ENCODE assay signal across 16 mouse cellular contexts in the genomic region with DNA sequence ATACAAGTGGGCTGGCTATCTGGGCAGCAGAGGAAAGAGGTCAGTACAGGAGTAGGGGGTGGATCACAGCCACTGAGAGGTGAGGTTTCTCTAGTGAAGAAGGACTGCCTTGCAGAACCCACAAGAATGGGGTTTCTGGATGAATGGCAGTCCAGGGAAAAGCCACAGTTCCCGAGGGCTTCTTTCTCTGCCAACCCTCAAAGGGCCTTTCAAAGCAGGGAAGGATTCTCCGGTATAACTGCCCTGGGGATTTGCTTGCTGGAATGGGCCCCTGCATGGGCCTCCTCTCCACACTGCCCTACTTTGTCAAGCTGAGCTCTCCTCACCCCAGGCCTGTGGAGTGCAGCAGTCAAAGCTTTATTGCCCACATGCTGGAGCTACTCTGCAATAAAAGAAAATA. TPM values are rescaled to one million over a fixed set of nuclear protein-coding genes. Genes with fewer than 3 reads are reported as not detected.
DNase-seq lines count a peak whose midpoint lies in the region; ATAC-seq lines count a peak whose summit lies in the region.
"Had no signal": no experiment of that assay in that cellular context is flagged by ENCODE, and none has a peak within 500 bp of the region (broad histone marks: within the 10 kb centered on the region; RNA-seq: fewer than 3 reads in every experiment).

No protein-coding gene starts in this region.

- H3K27me3 ChIP-seq in kidney, embryonic 15.5 days: no peaks in the 10 kb centered on the region
- H3K27me3 ChIP-seq in forebrain, embryonic 13.5 days: peaks cover 39% of the 10 kb centered on the region
- H3K27me3 ChIP-seq in limb, embryonic 12.5 days: no peaks in the 10 kb centered on the region
- H3K27me3 ChIP-seq in neural tube, embryonic 14.5 days (ENCODE audit: control insufficient read depth, insufficient read depth, low read length): no peaks in the 10 kb centered on the region
- H3K27me3 ChIP-seq: limb, embryonic 15.5 days had no signal

- H3K4me1 ChIP-seq in kidney, embryonic 15.5 days: peaks cover 42% of the 10 kb centered on the region
- H3K4me1 ChIP-seq in forebrain, embryonic 13.5 days: peaks cover 50% of the 10 kb centered on the region
- peaks cover 54% of the 10 kb centered on the region for H3K4me1 ChIP-seq in limb, embryonic 12.5 days (replicated peaks)
- H3K4me1 ChIP-seq in neural tube, embryonic 14.5 days (ENCODE audit: control insufficient read depth, insufficient read depth, low read length): peaks cover 32% of the 10 kb centered on the region

- no peak overlapping the region for H3K4me2 ChIP-seq in kidney, embryonic 15.5 days
- H3K4me2 ChIP-seq in forebrain, embryonic 13.5 days: peak overlapping the region; percentile 6; the same call in 1 of the 2 replicates
- peak overlapping the region; percentile 11 for H3K4me2 ChIP-seq in limb, embryonic 12.5 days
- H3K4me2 ChIP-seq in neural tube, embryonic 14.5 days (ENCODE audit: low read depth, low read length): 0 out of 2 replicates have a peak overlapping the region, but pooled peaks have one; percentile 2
- H3K4me2 ChIP-seq: limb, embryonic 15.5 days had no signal

- no peaks in the 10 kb centered on the region for H3K9me3 ChIP-seq in kidney, embryonic 15.5 days (replicated peaks)
- H3K9me3 ChIP-seq in forebrain, embryonic 13.5 days (replicated peaks): no peaks in the 10 kb centered on the region
- no peaks in the 10 kb centered on the region for H3K9me3 ChIP-seq in limb, embryonic 12.5 days
- no peaks in the 10 kb centered on the region for H3K9me3 ChIP-seq in neural tube, embryonic 14.5 days (ENCODE audit: control insufficient read depth, low read length)
- H3K9me3 ChIP-seq: limb, embryonic 15.5 days had no signal

- WGBS in kidney, embryonic 15.5 days: 22% methylated on average over 2 of the region's 2 CpGs
- 3% methylated on average over 2 of the region's 2 CpGs for WGBS in forebrain, embryonic 13.5 days
- 5% methylated on average over 2 of the region's 2 CpGs for WGBS in limb, embryonic 12.5 days
- 6% methylated on average over 2 of the region's 2 CpGs for WGBS in neural tube, embryonic 14.5 days

- no peak overlapping the region for H3K9ac ChIP-seq in kidney, embryonic 15.5 days
- 0 out of 2 replicates have a peak overlapping the region, but pooled peaks have one; percentile 14 for H3K9ac ChIP-seq in forebrain, embryonic 13.5 days
- no peak overlapping the region for H3K9ac ChIP-seq in limb, embryonic 12.5 days (replicated peaks)
- H3K9ac ChIP-seq in neural tube, embryonic 14.5 days (replicated peaks; ENCODE audit: low read depth, low read length): no peak overlapping the region
- H3K9ac ChIP-seq: limb, embryonic 15.5 days had no signal

- no peak overlapping the region for H3K4me3 ChIP-seq in kidney, embryonic 15.5 days (replicated peaks)
- no peak overlapping the region for H3K4me3 ChIP-seq in forebrain, embryonic 13.5 days
- H3K4me3 ChIP-seq in limb, embryonic 12.5 days (replicated peaks): no peak overlapping the region
- no peak overlapping the region for H3K4me3 ChIP-seq in neural tube, embryonic 14.5 days (ENCODE audit: low read depth, low read length)
- H3K4me3 ChIP-seq: limb, embryonic 15.5 days; myocyte had no signal

- DNase-seq in kidney, postnatal 10 days: no peak
- no peak for DNase-seq in liver
- DNase-seq in kidney, postnatal 14 days: no peak
- DNase-seq in adrenal gland, adult (ENCODE audit: inconsistent age in 2 of 2, low spot score in 1 of 2): no peak
- DNase-seq: adrenal gland, adult 8-10 months; kidney, adult 9 months; layer of hippocampus, postnatal 36 days; lung, postnatal 10 days; right cerebral cortex, postnatal 14 days; thymus, postnatal 14 days had no signal

- H3K27ac ChIP-seq in kidney, embryonic 15.5 days: no peak overlapping the region
- H3K27ac ChIP-seq in forebrain, embryonic 13.5 days: peak overlapping the region; percentile 38; the same call in 1 of the 2 replicates
- H3K27ac ChIP-seq in limb, embryonic 12.5 days: peak overlapping the region; percentile 72
- H3K27ac ChIP-seq in neural tube, embryonic 14.5 days (ENCODE audit: low read depth, low read length): peak overlapping the region; percentile 40
- H3K27ac ChIP-seq: limb, embryonic 15.5 days had no signal

- H3K36me3 ChIP-seq in kidney, embryonic 15.5 days: no peaks in the 10 kb centered on the region
- no peaks in the 10 kb centered on the region for H3K36me3 ChIP-seq in forebrain, embryonic 13.5 days (ENCODE audit: poor library complexity, severe bottlenecking)
- no peaks in the 10 kb centered on the region for H3K36me3 ChIP-seq in limb, embryonic 12.5 days
- no peaks in the 10 kb centered on the region for H3K36me3 ChIP-seq in neural tube, embryonic 14.5 days (ENCODE audit: control insufficient read depth, insufficient read depth, low read length)

- 0 out of 2 replicates have a peak, but pooled peaks have one; percentile 24 for ATAC-seq in kidney, embryonic 15.5 days (replicated peaks; ENCODE audit: low FRiP score)
- ATAC-seq in forebrain, embryonic 13.5 days: no peak
- ATAC-seq in limb, embryonic 12.5 days (ENCODE audit: insufficient number of reproducible peaks, insufficient read depth, low FRiP score, low TSS enrichment, low read depth): no peak
- ATAC-seq in neural tube, embryonic 14.5 days (ENCODE audit: low read depth): 0 out of 2 replicates have a peak, but pooled peaks have one; percentile 25

RNA-seq across cellular contexts. Expression of gene Lrrc4, which starts 22.1 kb away (rescaled TPM):
- polyA plus RNA-seq in kidney, embryonic 15.5 days (2015; fragmentation: Nextera tagmentation; extraction: Ambion mirVana): 1.8 and 1.9 TPM in 2 replicates
- polyA plus RNA-seq in forebrain, embryonic 13.5 days (2015; fragmentation: Nextera tagmentation; extraction: Ambion mirVana): 3.8 and 4.3 TPM in 2 replicates
- 0.41 and 0.50 TPM in 2 replicates for polyA plus RNA-seq in limb, embryonic 12.5 days (2016; fragmentation: Nextera tagmentation; extraction: Ambion mirVana)
- polyA plus RNA-seq in neural tube, embryonic 14.5 days (2014; fragmentation: Nextera tagmentation; extraction: Ambion mirVana): 9.7 and 11.5 TPM in 2 replicates

Comparison
In these comparisons a context has a peak if more than half of its experiments do, and no peak if none do; other contexts are left out.
1. ATAC-seq: peak in kidney, embryonic 15.5 days (single experiment) and neural tube, embryonic 14.5 days (single experiment); none in forebrain, embryonic 13.5 days (single experiment) and limb, embryonic 12.5 days (single experiment).